Mouse (Mus musculus) left cerebral cortex, adult 2 months (tissue): Measurements from ENCODE around the gene Hrasls5. TPM values are rescaled to one million over a fixed set of nuclear protein-coding genes. Genes with fewer than 3 reads are reported as not detected.

ENCODE experiments used
- DNase-seq, 2 experiments: peaks; one replicate each; pipeline ENCODE4 v3.0.0; 2021 to 2022; ENCODE audit warnings: low spot score in 2 of 2, mixed read lengths in 1 of 2; ENCODE audit errors: extremely low spot score in 1 of 2
- H3K27ac ChIP-seq: fragments of 200-600 bp; 2 replicates; pipeline ENCODE4 v1.8.1; 2022
- H3K4me3 ChIP-seq: fragments of 200-600 bp; 2 replicates; pipeline ENCODE4 v1.8.1; 2022
- CTCF ChIP-seq: fragments of 200-600 bp; IDR thresholded peaks from 2 replicates; pipeline ENCODE4 v1.8.1; 2022; ENCODE audit warnings: antibody characterized with exemption, mild to moderate bottlenecking, moderate library complexity
- intact Hi-C: fragments of 180-260 bp; cut with DNase I; formaldehyde crosslinking; loops from one replicate; pipeline ENCODE4 v1.15.1; 2025
- total RNA-seq, 2 experiments: library from RNA; stranded (reverse); gene quantifications; 2 replicates each; pipeline ENCODE4 v1.2.3; 2021

Gene Hrasls5
- total RNA-seq, 2 experiments from 2014 or later: not detected

GRCm38 (mm10) chr19:7585279-7585678 is 27.1 kb upstream of the Hrasls5 start:
- TF ChIP-seq CTCF: no peak
- intact Hi-C loops: no loop called here
- no peak overlapping the region for H3K4me3 ChIP-seq
- DNase-seq: no peak
- H3K27ac ChIP-seq: no peak overlapping the region; the same call in 1 of the 2 replicates

- intact Hi-C loops: no loop called here
- TF ChIP-seq CTCF: no peak
- H3K4me3 ChIP-seq: no peak overlapping the region
- no peak overlapping the region for H3K27ac ChIP-seq
- no peak for DNase-seq
Observed at GRCm38 (mm10) chr19:7585764-7586163, 26.6 kb upstream of the Hrasls5 start.

GRCm38 (mm10) chr19:7590795-7591194 is 21.5 kb upstream of the Hrasls5 start:
- Histone ChIP-seq H3K27ac (no peak overlapping the region), H3K4me3 (no peak overlapping the region)
- intact Hi-C loops: no loop called here
- TF ChIP-seq CTCF: no peak
- no peak for DNase-seq

- no peak overlapping the region for H3K27ac ChIP-seq
- no peak for TF ChIP-seq CTCF
Observed at GRCm38 (mm10) chr19:7592018-7592417, 20.3 kb upstream of the Hrasls5 start.

GRCm38 (mm10) chr19:7595534-7595933 is 16.8 kb upstream of the Hrasls5 start:
- intact Hi-C loops: loop anchor here (1.0 kb wide), 1 partner anchor 66 kb away; no protein-coding TSS in a partner anchor
- no peak overlapping the region for H3K27ac ChIP-seq
- TF ChIP-seq CTCF: peak; percentile 68
- DNase-seq: peak; percentile 31 to 39
- H3K4me3 ChIP-seq: no peak overlapping the region

More at GRCm38 (mm10) chr19:7592018-7592417, 20.3 kb upstream of the Hrasls5 start:
- no peak overlapping the region for H3K4me3 ChIP-seq
- no peak for DNase-seq
- intact Hi-C loops: no loop called here

GRCm38 (mm10) chr19:7598481-7598880 is 13.9 kb upstream of the Hrasls5 start:
- intact Hi-C loops: no loop called here
- no peak for TF ChIP-seq CTCF
- Histone ChIP-seq H3K4me3 (no peak overlapping the region), H3K27ac (no peak overlapping the region)
- DNase-seq: no peak

- H3K4me3 ChIP-seq: no peak overlapping the region
- no peak for DNase-seq
- H3K27ac ChIP-seq: no peak overlapping the region
- TF ChIP-seq CTCF: no peak
- intact Hi-C loops: no loop called here
Observed at GRCm38 (mm10) chr19:7601551-7601950, 10.8 kb upstream of the Hrasls5 start.

- no peak for TF ChIP-seq CTCF
- no peak overlapping the region for H3K27ac ChIP-seq
- DNase-seq: no peak
- H3K4me3 ChIP-seq: no peak overlapping the region
- intact Hi-C loops: no loop called here
Observed at GRCm38 (mm10) chr19:7604107-7604506, 8.2 kb upstream of the Hrasls5 start.

- no peak for TF ChIP-seq CTCF
- intact Hi-C loops: no loop called here
- DNase-seq: no peak
- Histone ChIP-seq H3K4me3 (no peak overlapping the region), H3K27ac (no peak overlapping the region)
Observed at GRCm38 (mm10) chr19:7605013-7605412, 7.3 kb upstream of the Hrasls5 start.

- H3K4me3 ChIP-seq: peak overlapping the region; percentile 35
- intact Hi-C loops: no loop called here
- peak overlapping the region; percentile 1; the same call in 1 of the 2 replicates for H3K27ac ChIP-seq
- peak; percentile 43 to 61 for DNase-seq
- no peak for TF ChIP-seq CTCF
Observed at GRCm38 (mm10) chr19:7605930-7606783, 6.2 kb upstream of the Hrasls5 start.

GRCm38 (mm10) chr19:7606801-7607689 is 5.3 kb upstream of the Hrasls5 start, which contains the start of gene Lgals12:
Gene Lgals12 (minus strand): TSS chr19:7607193.
- intact Hi-C loops: no loop called here
- peak; percentile 42 to 63 for DNase-seq
- peak within 1 kb of the TSS; percentile 35 for H3K4me3 ChIP-seq
- TF ChIP-seq CTCF: no peak
- H3K27ac ChIP-seq: peak within 1 kb of the TSS; percentile 1; the same call in 1 of the 2 replicates
